Mouse (Mus musculus): Measurements from ENCODE around the gene Exosc5. TPM values are rescaled to one million over a fixed set of nuclear protein-coding genes. Genes with fewer than 3 reads are reported as not detected.

Exosc5 gene
- total and polyA plus RNA-seq, 3 experiments: 109 to 134 TPM; not detected in 1

DNA sequence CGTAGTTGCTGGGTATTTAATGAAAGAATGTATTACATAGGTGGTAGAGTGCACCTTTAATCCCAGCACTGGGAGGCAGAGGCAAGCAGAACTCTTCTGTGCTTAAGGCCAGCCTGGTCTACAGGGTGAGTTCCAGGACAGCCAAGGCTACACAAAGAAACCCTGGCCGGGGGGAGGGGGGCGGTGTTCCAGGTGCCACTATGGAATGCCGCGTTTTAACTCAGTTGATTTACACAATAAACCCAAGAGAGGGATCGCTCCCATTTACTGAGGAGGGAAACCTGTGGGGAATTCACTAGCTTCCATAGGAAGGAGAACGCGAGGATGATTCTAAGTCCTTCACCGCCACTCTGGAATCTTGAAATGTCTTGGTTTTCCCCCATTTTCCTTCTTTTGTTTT lies 10.7 kb downstream of the Exosc5 start:
- no peak for DNase-seq (ENCODE audit: low read depth, low spot score)
- H3K27ac ChIP-seq (ENCODE audit: control insufficient read depth, low read depth, low read length): no peak overlapping the region
- H3K4me1 ChIP-seq (ENCODE audit: control insufficient read depth in 1 of 2, insufficient read depth in 2 of 2, low read length in 2 of 2): 0 out of 4 replicates have a peak, but pooled peaks cover 0 to under 1% of the 10 kb centered on the region in 2 experiments
- H3K9ac ChIP-seq (ENCODE audit: control insufficient read depth, low read depth, low read length, poor library complexity, severe bottlenecking): no peak overlapping the region
- no peak for TF ChIP-seq TBP (IDR thresholded peaks at IDR 0.05; ENCODE audit: low read depth, low read length)
- no peak for TF ChIP-seq RAD21 (IDR thresholded peaks at IDR 0.05; ENCODE audit: low read depth, low read length)
- H3K79me2 ChIP-seq (ENCODE audit: control insufficient read depth, insufficient read depth, low read length, poor library complexity): no peaks in the 10 kb centered on the region
- peaks cover 0 to 4% of the 10 kb centered on the region in 2 experiments; a peak in 3 of 4 replicates for H3K36me3 ChIP-seq (ENCODE audit: control insufficient read depth in 1 of 2, insufficient read depth in 2 of 2, low read length in 2 of 2)
- no peaks in the 10 kb centered on the region for H3K9me3 ChIP-seq (replicated peaks; ENCODE audit: insufficient read depth, low read length)
- no peak overlapping the region for H3K4me3 ChIP-seq (ENCODE audit: control insufficient read depth in 1 of 2, insufficient read depth in 1 of 2, low read depth in 2 of 2, low read length in 2 of 2)
- no peaks in the 10 kb centered on the region for H3K27me3 ChIP-seq (ENCODE audit: control insufficient read depth in 1 of 2, insufficient read depth in 2 of 2, low read length in 2 of 2)

- Histone ChIP-seq H3K36me3 (ENCODE audit: control insufficient read depth in 1 of 2, insufficient read depth in 2 of 2, low read length in 2 of 2) (peaks cover 0 to 2% of the 10 kb centered on the region in 2 experiments; a peak in 3 of 4 replicates), H3K27ac (ENCODE audit: control insufficient read depth, low read depth, low read length) (no peak overlapping the region)
Observed at GRCm38 (mm10) chr7:25670096-25670495, 11.1 kb downstream of the Exosc5 start.

DNA sequence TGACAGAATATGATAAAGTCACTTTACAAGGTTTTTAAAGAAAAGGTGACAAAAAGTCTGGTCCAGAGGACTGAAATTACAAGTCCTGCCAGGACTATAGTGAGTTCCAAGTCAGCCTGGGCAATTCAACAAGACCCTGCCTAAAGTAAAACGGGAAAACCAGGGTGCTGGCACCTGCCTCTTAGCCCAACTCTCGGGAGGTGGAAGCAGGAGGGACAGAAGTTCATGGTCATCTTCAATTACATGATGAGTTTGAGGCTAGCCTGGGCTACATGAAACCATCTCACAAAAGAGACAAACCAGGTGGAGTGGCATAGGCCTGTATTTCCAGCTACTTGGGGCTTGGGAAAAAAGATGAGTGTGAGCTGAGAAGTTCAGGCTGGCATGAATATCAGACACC lies 12.7 kb downstream of the Exosc5 start:
- peaks cover 0 to 2% of the 10 kb centered on the region in 2 experiments; a peak in 2 of 4 replicates for H3K36me3 ChIP-seq (ENCODE audit: control insufficient read depth in 1 of 2, insufficient read depth in 2 of 2, low read length in 2 of 2)

More at GRCm38 (mm10) chr7:25670096-25670495, 11.1 kb downstream of the Exosc5 start:
- H3K4me1 ChIP-seq (ENCODE audit: control insufficient read depth in 1 of 2, insufficient read depth in 2 of 2, low read length in 2 of 2): 0 out of 4 replicates have a peak, but pooled peaks cover 0 to 3% of the 10 kb centered on the region in 2 experiments
- DNase-seq (ENCODE audit: low read depth, low spot score): no peak
- H3K27me3 ChIP-seq (ENCODE audit: control insufficient read depth in 1 of 2, insufficient read depth in 2 of 2, low read length in 2 of 2): no peaks in the 10 kb centered on the region
- no peak overlapping the region for H3K4me3 ChIP-seq (ENCODE audit: control insufficient read depth in 1 of 2, insufficient read depth in 1 of 2, low read depth in 2 of 2, low read length in 2 of 2)
- TF ChIP-seq HCFC1 (IDR thresholded peaks at IDR 0.05; ENCODE audit: low read depth, low read length): no peak
- TF ChIP-seq USF1 (IDR thresholded peaks at IDR 0.05; ENCODE audit: low read depth, low read length): no peak
- TF ChIP-seq MXI1 (IDR thresholded peaks at IDR 0.05; ENCODE audit: low read depth, low read length): no peak
- TF ChIP-seq TBP (IDR thresholded peaks at IDR 0.05; ENCODE audit: low read depth, low read length): no peak
- no peak for TF ChIP-seq JUND (IDR thresholded peaks at IDR 0.05; ENCODE audit: low read depth, low read length)
- no peak for TF ChIP-seq NRF1 (IDR thresholded peaks at IDR 0.05; ENCODE audit: insufficient read depth, low read depth, low read length, poor library complexity, severe bottlenecking)
- no peak for TF ChIP-seq MAZ (IDR thresholded peaks at IDR 0.05; ENCODE audit: low read depth, low read length)
- no peak for TF ChIP-seq ZC3H11A (IDR thresholded peaks at IDR 0.05; ENCODE audit: low read depth, low read length)
- TF ChIP-seq KAT2A (conservative IDR thresholded peaks at IDR 0.05; ENCODE audit: low read depth, low read length): no peak
- no peak for TF ChIP-seq MYC (IDR thresholded peaks at IDR 0.05; ENCODE audit: low read depth, low read length)
- TF ChIP-seq GABPA (IDR thresholded peaks at IDR 0.05; ENCODE audit: low read depth, low read length): no peak
- no peak for TF ChIP-seq CHD1 (IDR thresholded peaks at IDR 0.05; ENCODE audit: low read depth, low read length)
- no peak for TF ChIP-seq MAFK (IDR thresholded peaks at IDR 0.05; ENCODE audit: borderline replicate concordance, low read depth, low read length)
- H3K79me2 ChIP-seq (ENCODE audit: control insufficient read depth, insufficient read depth, low read length, poor library complexity): no peaks in the 10 kb centered on the region
- H3K9ac ChIP-seq (ENCODE audit: control insufficient read depth, low read depth, low read length, poor library complexity, severe bottlenecking): no peak overlapping the region
- H3K9me3 ChIP-seq (replicated peaks; ENCODE audit: insufficient read depth, low read length): no peaks in the 10 kb centered on the region

More for the DNA sequence above, 12.7 kb downstream of the Exosc5 start:
- TF ChIP-seq POLR2AphosphoS2 (IDR thresholded peaks at IDR 0.05; ENCODE audit: low read length) (0 out of 2 replicates have a peak, but pooled peaks have one; percentile 12), RCOR1 (IDR thresholded peaks at IDR 0.05; ENCODE audit: low read depth, low read length) (no peak)
- DNase-seq (ENCODE audit: low read depth, low spot score): no peak
- 0 out of 4 replicates have a peak, but pooled peaks cover 0 to 3% of the 10 kb centered on the region in 2 experiments for H3K4me1 ChIP-seq (ENCODE audit: control insufficient read depth in 1 of 2, insufficient read depth in 2 of 2, low read length in 2 of 2)
- H3K9me3 ChIP-seq (replicated peaks; ENCODE audit: insufficient read depth, low read length): no peaks in the 10 kb centered on the region
- H3K79me2 ChIP-seq (ENCODE audit: control insufficient read depth, insufficient read depth, low read length, poor library complexity): no peaks in the 10 kb centered on the region
- no peak overlapping the region for H3K27ac ChIP-seq (ENCODE audit: control insufficient read depth, low read depth, low read length)
- H3K27me3 ChIP-seq (ENCODE audit: control insufficient read depth in 1 of 2, insufficient read depth in 2 of 2, low read length in 2 of 2): no peaks in the 10 kb centered on the region
- H3K9ac ChIP-seq (ENCODE audit: control insufficient read depth, low read depth, low read length, poor library complexity, severe bottlenecking): no peak overlapping the region
- no peak overlapping the region for H3K4me3 ChIP-seq (ENCODE audit: control insufficient read depth in 1 of 2, insufficient read depth in 1 of 2, low read depth in 2 of 2, low read length in 2 of 2)
